Mouse (Mus musculus) thymus, postnatal 14 days (tissue): ENCODE data around the gene Rnf11.

Source experiments
- DNase-seq: peaks from one replicate; pipeline ENCODE4 v3.0.0; 2021

Rnf11 gene

DNA sequence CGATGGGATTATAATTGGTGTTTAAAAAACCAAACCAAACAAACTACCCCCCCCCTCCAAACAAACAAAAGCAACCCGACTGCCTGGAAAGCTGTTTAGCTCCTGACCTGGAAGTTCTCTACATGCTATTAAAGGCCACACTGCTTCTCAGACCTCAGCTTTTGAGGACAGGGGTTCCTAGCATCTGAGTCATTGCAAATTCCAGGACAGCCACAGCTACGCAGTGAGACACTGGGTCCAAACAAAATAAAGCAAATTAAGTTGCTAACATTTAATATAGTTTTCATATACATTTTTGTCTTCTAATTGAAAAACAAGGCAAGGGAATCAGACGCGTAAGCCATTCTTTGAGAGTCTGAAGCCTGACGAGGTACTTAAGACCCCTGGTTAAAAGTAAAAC is 40.1 kb downstream of the Rnf11 start:
- no peak for DNase-seq

DNA sequence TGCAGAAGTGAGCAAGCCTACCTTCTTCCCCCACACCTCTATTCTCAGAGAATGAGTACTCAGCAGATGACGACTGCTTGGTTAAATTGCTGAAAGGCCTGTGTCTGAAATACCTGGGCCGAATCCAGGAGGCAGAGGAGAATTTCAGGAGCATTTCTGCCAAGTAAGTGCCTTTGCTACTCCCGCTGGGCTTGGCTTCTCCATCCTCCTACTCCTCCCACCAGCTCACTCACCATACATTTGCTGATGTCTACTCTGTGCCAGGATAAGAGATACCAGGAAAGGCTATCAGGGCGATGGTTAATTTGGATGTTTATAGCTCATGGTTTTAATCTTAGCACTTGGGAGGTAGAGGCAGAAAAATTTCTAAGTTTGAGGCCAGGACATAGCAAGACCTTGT is 41.9 kb downstream of the Rnf11 start:
- DNase-seq: no peak

DNA sequence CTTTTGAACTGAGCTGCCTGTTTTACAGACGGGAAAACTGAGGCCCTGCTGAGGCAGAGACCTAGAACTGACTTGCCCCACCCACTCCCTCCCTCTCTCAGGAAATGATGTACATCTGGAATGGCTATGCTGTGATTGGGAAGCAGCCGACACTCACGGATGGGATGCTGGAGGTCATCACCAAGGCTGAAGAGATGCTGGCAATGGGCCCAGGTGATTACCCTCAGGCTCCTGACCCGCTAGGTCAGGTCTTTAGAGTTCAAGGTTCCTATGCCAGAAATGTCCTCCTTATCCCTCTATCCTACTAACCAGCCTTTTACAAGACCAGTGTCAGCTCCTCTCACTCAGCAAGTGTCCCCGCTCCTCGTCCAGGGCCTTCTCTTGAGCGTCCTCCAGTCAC is 42.4 kb downstream of the Rnf11 start:
- no peak for DNase-seq

DNA sequence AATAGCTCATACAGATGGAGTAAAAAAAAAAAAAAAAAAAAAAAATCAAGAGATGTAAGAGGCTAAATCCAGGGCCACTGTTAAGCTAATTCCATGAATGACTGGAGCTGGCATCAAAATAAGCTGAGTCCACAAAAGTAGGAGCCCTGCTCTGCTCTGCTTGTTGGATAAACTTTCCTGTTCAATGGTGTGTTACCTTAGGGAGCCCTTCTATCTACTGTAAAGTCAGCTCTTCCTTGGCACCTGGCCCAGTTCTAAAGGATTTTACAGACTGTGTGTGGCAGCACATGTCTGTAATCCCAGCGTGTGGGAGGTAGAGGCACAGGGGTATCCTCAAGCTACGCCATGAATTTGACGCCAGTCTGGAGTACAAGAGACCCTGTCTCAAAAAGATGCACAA is 43.5 kb downstream of the Rnf11 start:
- no peak for DNase-seq

DNA sequence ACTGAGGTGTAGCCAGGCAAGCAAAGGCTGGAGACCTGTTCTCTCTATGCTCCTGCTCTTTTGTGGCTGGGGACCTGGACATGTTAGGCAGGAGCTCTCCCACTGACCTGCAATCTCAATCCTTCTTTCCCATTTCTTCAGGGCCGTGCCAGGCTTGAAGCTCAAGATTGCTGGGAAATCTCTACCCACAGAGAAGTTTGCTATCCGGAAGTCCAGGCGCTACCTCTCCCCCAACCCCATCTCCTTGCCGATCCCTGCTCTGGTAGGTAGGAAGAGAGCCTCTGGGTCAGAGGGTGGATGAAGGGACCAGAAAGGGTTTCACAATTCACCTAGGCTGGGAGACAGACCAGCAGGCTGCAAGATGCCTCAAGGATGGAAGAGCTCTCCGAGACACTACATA is 44.1 kb downstream of the Rnf11 start:
- no peak for DNase-seq

DNA sequence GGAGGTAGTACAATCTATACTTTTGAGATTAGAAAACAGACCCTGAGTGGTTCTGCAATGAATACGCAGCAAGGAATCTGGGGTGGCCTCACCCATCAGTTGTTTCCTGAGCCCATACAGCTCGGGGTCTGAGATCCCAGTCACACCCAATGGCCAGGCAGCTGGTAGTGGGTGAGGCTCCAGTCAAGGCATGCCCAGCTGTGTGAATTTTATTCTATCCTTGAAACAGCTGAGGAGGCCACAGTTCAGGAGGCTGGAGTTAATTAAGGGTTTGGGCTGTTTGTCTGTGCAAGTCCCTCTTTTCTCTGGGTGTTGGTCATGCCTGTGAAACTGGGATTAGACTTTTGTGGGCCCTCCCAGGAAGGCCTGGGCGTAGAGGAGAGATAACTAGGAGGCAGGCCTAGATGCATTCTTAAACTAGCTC is 44.7 kb downstream of the Rnf11 start:
- DNase-seq: no peak

DNA sequence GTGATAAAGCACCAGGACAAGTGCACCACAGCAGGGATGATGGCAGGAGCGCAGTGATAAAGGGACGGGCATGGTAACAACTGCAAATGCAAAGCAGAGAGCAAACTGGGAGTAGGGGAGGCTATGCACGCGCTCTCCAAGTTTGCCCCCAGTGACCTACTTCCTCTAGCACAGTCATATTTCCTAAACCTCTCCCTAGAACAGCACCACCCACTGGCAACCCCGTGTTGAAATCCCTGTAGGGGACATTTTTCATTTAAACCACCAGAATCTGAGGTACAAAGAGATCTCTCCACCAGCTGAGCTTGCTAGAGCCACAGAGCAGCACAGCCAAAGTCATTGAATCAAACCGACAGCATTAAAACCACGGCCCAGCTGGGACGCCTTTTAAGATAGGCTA is 45.4 kb downstream of the Rnf11 start:
- DNase-seq: peak; percentile 43

DNA sequence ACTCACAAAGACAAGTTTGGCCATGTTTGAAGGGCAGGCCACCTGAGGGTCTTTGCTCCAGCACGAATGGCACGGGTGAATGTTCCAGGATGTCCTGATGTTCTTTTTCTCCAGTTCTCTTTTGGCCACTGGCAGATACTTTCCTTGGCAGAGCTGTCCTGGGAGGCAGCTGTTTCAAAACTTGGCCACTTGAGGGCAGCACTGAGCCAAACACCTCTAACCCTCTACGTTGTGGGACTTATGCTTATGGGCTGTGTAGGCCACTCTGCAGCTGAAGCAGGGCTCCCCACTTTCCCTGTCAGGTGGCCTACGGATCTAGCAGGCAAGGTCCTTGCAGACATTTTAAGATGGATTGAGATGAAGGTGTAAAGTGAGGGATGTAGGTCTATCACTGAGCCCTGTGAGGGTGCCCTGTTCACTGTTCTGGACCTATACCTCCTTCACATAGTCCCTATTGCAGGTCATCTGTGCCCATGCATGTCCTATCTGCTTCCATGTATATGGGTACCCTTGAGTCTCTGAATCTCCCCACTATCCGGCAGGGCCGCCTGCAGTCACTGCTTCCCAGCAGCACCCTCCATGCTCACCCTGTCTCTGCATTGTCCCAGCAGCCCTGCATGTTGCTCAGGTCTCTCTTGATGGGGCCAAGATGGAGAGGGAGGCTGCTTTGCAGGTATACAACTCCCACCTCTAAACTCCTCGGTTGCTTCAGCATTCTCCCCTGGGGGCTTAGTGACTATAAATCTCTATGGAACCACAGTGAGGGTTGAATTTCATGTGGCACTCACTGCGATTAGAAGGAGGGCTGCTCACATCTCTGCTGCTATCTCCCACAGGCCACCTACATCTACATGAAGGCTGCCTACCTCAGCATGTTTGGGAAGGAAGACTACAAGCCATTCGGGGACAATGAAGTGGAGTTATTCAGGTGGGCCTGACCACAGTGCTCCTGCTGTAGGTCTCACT is 46.3 kb downstream of the Rnf11 start:
- peak; percentile 65 for DNase-seq

DNA sequence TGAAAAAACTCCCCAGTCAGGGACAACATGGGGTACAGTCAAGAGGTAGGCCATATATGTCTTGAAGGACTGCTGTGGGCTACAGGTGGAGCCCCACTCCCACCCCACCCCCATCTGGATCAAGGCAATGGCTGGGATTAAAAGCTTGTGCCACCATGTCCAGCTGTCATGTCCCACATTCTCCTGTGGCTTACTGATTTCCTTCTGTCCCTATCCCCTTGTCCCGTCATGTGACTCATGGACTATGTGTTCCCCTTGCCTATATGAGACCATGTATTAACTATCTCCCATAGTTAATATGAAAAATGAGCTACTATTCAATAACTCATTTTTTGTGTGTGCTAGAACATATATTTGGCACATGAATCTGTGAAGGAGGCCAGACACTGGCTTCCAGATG is 50.3 kb downstream of the Rnf11 start:
- DNase-seq: no peak

DNA sequence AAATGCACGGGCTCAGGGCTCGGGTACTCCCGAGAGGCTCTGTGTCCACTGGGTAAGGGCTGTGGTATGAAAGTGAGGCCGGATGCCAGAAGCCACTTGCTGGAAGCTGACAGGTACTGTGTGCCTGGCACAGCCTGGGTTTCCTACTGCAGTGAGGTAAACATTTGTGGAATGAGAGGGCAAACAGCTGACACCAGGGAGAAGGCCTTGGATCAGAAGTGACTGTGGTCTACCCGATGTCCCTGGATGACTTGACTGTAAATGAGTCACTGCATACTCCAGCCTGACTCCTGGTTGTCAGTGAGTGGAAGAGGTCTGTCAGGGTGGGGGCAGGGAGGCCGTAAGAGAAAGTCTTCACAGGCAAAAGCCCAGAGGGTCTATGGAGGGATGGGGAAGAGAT is 50.9 kb downstream of the Rnf11 start:
- DNase-seq: no peak

DNA sequence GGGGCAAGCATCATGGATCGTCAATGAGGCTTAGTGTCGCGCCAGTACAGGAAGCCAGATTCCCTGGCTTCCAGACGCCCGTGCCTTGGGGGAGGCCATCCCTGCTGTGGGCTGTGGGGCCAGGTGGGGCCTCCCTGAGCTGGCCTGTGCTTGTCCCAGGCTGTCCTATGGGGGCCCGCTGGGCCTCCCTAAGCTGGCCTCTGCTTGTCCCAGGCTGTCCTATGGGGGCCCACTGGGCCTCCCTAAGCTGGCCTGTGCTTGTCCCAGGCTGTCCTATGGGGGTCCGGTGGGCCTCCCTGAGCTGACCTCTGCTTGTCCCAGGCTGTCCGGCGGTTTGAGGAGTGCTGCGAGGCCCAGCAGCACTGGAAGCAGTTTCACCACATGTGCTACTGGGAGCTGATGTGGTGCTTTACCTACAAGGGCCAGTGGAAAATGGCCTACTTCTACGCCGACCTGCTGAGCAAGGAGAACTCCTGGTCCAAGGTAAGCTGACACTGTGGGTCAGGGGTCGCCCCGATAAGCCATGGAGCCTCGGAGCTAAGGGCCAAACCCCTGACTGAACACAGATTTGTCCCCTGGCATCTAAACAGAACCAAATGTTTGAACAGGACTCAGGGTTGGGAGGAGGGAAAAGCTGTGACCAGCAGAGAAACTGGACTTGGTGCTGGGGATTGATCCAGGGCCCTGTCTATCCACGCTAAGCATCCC is 51.7 kb downstream of the Rnf11 start:
- DNase-seq: no peak

DNA sequence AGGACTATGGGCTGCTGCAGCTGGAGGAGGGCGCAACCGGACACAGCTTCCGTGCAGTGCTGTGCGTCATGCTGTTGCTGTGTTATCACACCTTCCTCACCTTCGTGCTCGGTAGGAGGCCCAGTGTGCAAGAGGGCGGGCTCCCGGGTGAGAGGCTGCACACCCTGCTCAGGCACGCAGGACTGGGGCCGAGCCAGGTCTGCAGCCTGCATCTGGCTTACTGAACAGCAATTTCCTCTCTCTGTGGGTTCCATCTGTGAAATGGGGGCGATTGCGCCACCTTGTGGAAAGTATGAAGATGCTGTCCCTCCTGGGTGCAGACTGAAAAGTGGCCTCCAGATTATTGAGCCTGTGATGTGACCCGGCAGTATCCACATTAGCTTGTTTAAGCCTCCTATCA is 53.7 kb downstream of the Rnf11 start:
- peak; percentile 61 for DNase-seq

DNA sequence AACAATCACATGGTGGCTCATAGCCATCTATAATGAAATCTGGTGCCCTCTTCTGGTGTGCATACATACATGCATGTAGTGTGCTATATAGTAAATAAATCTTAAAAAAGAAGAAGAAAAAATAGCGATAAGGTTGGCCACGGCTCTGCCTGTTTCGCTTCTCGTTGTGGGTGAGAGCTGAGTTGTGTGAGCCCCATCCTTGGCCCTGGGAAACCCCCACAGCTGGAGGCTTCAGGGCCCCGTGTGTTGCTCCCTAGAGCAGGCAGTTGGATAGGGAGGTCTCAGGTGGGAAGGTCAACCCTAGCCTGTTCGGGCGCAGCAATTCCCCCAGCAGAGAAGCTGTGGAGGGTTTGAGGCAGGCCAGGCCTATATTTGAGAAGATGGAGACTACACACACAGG is 54.3 kb downstream of the Rnf11 start:
- DNase-seq: no peak

DNA sequence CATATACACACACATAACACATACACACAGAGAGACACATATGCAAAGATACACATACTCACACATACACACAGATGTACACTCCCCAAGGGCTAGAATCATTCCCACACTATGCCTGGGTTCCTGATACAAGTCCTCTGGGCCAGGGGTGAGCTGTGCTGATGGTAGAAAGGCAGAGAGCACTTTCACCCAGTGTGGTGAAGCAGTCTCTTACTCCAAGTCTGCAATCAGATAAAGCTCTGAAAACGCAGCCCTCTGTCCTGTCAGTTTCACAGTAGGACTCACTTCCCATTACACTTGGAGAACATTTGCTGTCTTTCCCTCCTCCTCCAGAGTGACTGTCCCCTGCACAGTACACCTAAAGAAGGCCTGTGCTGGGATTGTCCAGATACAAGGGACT is 57.5 kb downstream of the Rnf11 start:
- no peak for DNase-seq

DNA sequence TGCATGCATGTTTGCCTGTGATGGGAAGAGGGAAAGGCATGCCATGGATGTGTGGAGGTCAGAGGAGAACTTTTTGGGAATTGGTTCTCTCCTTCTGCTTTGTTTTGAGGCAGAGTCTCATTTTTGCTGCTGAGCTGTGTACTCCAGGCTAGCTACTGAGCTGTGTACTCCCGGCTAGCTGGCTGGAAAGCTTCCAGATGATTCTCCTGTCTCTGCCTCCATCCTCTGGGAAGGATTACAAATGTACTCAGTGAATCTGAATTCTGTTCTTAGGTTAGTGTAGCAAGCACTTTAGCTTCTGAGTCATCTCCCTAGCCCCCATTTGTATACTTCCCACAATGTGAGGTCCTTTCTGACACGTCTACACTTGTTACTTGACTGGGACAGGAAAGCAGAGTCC is 61.1 kb downstream of the Rnf11 start:
- DNase-seq: no peak

DNA sequence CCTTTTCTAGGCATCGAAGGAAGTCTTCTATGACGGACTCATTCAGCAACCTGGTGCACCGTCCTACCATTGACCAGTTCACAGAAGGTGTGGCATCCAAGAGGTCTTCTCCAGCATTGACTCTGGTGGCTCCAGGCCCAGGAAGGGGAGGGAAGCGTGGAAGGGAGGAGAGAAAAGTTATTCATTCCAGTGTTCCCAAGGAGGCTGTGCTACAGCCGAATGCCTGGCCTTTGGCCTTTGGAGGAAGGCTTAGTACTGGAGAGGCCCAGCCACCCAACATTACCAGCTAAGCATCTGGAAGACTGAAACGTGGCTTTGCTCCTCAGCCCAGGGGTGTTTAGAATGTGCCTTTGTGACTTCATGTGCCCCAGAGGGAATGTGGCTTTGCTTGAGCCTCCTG is 62.1 kb downstream of the Rnf11 start:
- no peak for DNase-seq

DNA sequence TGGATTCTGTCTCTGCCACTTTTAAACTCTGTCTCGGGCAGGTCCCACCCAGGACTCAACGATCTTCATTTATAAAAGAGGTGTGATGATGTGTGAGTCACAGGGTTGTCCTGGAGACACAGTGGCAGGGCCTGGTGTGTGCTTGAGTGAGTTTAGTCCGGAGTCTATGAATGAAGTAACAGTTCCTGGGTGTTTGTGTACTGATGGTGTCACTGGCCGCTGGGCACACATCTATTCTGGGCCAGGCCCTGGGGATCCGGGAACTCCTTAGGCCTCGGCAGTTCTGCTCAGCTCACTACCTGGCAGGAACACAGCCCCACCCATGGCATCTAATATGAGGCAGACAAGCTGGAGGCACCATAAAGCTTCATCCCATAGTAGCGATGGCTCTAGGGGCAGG is 62.9 kb downstream of the Rnf11 start:
- DNase-seq: no peak

DNA sequence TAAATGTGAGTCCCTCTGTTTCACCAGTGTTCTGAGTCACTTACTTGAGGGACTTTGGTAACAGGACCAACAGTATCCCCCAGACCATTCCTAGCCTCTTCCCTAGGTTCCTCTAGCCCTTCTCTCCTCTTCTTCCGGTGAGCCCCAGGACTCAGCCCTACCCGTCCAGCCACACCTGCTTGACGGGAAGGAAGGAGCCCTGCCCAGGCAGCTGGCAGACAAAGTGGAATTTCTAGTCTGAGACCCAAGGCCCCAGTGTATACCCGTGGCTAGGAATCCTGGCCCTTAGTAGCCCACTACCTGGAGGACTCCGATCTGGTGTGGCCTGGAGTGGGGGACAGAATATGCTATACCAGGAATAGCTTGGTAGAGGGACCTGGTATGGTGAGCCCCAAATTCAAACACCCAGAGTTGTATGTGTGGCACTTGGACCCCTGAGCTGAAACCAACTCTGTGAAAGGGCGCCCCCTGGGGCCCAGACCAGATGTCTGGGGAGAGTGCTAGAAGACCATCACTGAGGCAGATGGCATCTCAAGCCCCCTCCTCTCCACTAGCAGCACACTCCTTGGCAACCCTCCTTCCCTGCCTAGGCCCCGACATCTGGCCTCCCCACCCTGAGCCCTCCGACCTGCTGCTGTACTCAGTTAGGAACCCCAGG is 64.3 kb downstream of the Rnf11 start:
- peak; percentile 40 for DNase-seq

DNA sequence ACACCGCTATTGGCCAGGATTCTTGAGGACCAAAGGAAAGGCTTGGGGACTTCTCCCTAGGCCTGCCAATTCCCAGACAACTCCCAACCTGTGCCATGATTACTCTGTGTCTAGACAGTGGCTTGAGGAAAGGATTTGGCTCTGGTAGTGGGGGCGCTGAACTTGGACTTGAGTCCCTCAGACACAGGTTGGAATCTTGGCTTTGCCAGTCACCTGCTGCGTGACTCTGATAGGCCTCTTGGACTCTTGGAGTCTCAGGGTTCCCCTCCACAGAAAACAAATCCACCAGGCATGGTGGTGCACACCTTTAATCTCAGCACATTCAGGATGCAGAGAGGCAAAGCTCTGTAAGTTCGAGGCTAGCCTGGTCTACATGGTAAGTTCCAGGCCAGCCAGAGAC is 65.0 kb downstream of the Rnf11 start:
- no peak for DNase-seq

DNA sequence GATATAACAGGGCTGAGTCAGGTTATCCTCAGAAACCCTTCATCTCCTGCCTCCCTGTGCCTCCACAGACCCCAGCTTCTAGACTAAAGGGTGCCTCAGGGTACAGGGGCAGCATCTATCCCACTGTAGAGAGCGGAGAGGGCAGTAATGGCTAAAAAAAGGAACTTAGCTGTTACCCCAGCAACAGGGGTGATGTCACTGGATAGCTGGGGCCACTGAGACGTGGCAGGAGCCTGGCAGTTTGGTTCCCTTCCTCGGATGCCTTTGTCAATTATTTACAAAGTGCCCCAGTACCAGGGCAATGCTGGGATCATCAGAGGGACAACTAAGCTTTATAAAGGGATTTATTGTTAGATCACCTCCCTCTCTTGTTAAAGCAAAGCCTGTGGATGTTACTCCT is 65.5 kb downstream of the Rnf11 start:
- no peak for DNase-seq

DNA sequence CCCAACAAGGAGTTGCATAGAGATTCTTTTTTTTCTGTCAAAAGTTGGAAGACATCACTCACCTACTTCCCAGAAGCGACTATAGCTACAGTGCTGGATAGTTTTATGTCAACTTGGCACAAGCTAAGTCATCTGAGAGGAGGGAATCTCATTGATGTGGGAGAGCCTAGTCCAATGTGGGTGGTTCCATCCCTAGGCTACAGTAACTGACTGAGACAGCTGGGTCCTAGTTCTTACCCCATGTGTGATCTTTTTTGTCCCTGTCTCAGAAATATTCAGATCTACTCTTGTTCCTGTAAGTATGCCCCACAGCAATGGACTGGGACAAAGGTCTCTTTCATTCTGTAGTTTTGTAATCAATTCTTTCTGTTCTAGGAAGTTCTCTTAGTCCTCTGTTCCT is 66.5 kb downstream of the Rnf11 start:
- DNase-seq: no peak

DNA sequence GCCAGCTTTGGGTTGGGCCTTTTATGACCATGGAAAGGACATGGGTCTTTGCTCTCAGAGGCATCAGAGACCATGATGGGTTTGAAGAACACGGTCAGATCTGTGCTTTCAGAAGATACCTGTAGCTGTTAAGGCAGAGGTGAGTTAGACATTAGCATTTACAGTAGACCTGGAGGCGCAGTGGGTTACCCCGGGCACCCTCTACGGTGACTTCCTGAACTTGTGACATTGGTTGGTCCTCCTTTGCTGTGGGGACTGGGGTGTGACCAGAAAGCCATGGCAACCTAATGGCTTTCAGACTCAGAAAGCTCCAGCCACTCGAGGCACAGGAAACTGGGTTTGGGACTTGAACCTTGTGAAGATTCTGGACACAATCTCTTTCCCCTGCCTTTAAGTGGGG is 72.3 kb downstream of the Rnf11 start:
- no peak for DNase-seq

DNA sequence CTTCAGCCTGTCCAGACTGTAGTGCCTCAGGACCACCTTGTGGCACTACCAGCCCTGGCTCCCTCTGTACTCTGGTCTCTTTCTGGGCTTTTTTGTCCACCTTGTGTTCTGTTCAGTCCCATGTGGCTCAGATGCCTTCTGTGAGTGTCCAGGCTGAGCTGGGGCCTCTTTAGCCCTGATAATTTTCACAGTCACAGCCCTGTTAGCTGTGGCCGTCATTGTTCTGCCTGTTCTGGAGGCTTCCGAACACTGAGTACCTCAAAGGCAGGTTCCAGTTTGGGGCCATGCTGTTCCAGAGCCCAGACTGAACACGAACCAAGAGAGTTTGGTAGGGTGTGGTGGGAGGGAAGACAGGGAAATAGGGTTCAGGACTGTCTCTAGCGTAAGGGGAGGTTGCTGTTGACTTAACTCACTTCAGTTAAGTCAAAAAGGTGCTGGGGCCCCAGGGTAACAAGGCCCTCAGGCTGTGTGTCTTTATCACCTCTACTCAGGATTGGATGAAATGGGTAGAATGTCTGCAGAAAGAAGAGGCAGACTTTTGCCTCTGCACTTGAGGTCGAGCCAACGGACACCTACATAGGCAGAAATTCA is 73.1 kb downstream of the Rnf11 start:
- no peak for DNase-seq
